In the genomic region with DNA sequence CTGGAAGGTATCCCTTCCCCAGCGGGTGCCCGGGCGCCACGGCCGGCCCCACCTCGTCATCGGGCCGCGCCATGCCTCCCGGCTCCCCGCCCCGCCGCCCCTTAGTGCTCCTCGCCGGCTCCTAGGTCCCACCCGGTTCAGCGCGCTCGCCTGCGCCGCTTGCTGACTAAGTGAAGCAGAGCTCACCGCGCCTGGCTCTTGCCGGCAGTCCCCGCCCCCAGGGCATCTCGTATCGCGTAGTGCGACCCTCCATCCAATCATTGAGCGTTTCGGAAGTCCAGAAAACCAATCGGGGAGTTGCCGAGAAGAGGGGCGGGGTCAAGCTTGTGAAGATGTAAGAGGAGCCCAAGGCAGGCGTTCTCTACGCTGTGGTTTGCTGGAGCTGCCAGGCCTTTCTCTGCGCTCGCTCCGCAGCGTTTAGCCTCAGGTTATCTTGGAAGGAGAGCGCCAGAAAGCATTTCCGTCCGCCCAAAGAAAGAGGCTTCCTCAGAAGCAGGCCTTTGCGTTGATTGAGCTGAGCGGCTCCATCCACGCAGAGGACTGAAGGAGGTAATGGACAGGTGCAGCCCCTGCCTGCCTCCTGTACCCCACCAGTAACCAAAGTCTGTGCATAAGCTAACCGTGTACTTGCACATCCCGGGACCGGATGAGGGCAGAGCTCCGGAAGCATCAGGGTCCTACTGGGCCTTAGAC, we compare ENCODE assay signal across 8 mouse cellular contexts. TPM values are rescaled to one million over a fixed set of nuclear protein-coding genes. Genes with fewer than 3 reads are reported as not detected.
A peak's percentile ranks its signal among the peaks of the same experiment; 100 is the strongest.
DNase-seq lines count a peak whose midpoint lies in the region; ATAC-seq and TF ChIP-seq lines count a peak whose summit lies in the region.

A gene (minus strand): TSS at position 138 of the 693 bp plus-strand sequence.

- peak within 1 kb of the TSS; percentile 93 for H3K4me3 ChIP-seq in bone marrow, adult 2 months (replicated peaks; ENCODE audit: control insufficient read depth, low read depth, low read length)
- peak within 1 kb of the TSS; percentile 67 for H3K4me3 ChIP-seq in embryonic facial prominence, embryonic 15.5 days (replicated peaks)
- peak within 1 kb of the TSS; percentile 80 for H3K4me3 ChIP-seq in limb, embryonic 14.5 days (replicated peaks; ENCODE audit: low read length)
- peak within 1 kb of the TSS; percentile 85 for H3K4me3 ChIP-seq in midbrain, postnatal 0 days (ENCODE audit: low read depth, low read length)

- peak within 1 kb of the TSS; percentile 78 for H3K27ac ChIP-seq in bone marrow, adult 2 months (ENCODE audit: control insufficient read depth, insufficient read depth, low read depth, low read length, poor library complexity)
- peak within 1 kb of the TSS; percentile 86 for H3K27ac ChIP-seq in embryonic facial prominence, embryonic 15.5 days (replicated peaks)
- H3K27ac ChIP-seq in limb, embryonic 14.5 days (replicated peaks; ENCODE audit: low read depth, low read length) = peak within 1 kb of the TSS; percentile 76
- peak within 1 kb of the TSS; percentile 79 for H3K27ac ChIP-seq in midbrain, postnatal 0 days (ENCODE audit: low read depth, low read length)

- under 1% methylated on average over 50 of the region's 50 CpGs for WGBS in bone marrow, adult 2 months
- under 1% methylated on average over 50 of the region's 50 CpGs for WGBS in embryonic facial prominence, embryonic 15.5 days
- 0% methylated on average over 36 of the region's 50 CpGs for WGBS in limb, embryonic 14.5 days
- WGBS in midbrain, postnatal 0 days = under 1% methylated on average over 49 of the region's 50 CpGs

- H3K36me3 ChIP-seq in embryonic facial prominence, embryonic 15.5 days = 0 out of 2 replicates have a peak, but pooled peaks cover 6% of the 10 kb centered on the region
- H3K36me3 ChIP-seq in limb, embryonic 14.5 days (ENCODE audit: control insufficient read depth, insufficient read depth, low read length) = no peaks in the 10 kb centered on the region; the same call in 1 of the 2 replicates
- no peaks in the 10 kb centered on the region for H3K36me3 ChIP-seq in midbrain, postnatal 0 days (ENCODE audit: insufficient read depth, low read length)

- ATAC-seq in embryonic facial prominence, embryonic 15.5 days (ENCODE audit: insufficient number of reproducible peaks, low FRiP score, low TSS enrichment, low read depth) = peak; percentile 99
- peak; percentile 99 for ATAC-seq in limb, embryonic 14.5 days (ENCODE audit: low FRiP score, low read depth)
- peak; percentile 99 for ATAC-seq in midbrain, postnatal 0 days (ENCODE audit: low FRiP score)

- peak within 1 kb of the TSS; percentile 89 for H3K4me2 ChIP-seq in embryonic facial prominence, embryonic 15.5 days (replicated peaks)
- peak within 1 kb of the TSS; percentile 91 for H3K4me2 ChIP-seq in limb, embryonic 14.5 days (replicated peaks; ENCODE audit: low read depth, low read length, severe bottlenecking)
- H3K4me2 ChIP-seq in midbrain, postnatal 0 days (ENCODE audit: low read depth, low read length, poor library complexity, severe bottlenecking) = peak within 1 kb of the TSS; percentile 90

- DNase-seq in 416B (ENCODE audit: low read depth) = peak; percentile 100
- peak; percentile 99 for DNase-seq in heart, adult 8-10 months (ENCODE audit: low spot score)
- DNase-seq in kidney, adult 9 months = peak; percentile 98
- DNase-seq in limb, embryonic 14.5 days (ENCODE audit: low spot score) = peak; percentile 99
- peak; percentile 100 for DNase-seq in midbrain, postnatal 0 days (ENCODE audit: low spot score)
- DNase-seq in spleen, postnatal 14 days (ENCODE audit: low spot score in 2 of 2) = peak; percentile 95

- no peak for TF ChIP-seq CTCF in bone marrow, adult 2 months (IDR thresholded peaks at IDR 0.05; ENCODE audit: control insufficient read depth, insufficient read depth, low read length)
- peak; percentile 49 for TF ChIP-seq CTCF in midbrain, postnatal 0 days (IDR thresholded peaks at IDR 0.05)

- H3K9ac ChIP-seq in embryonic facial prominence, embryonic 15.5 days = peak within 1 kb of the TSS; percentile 65
- peak within 1 kb of the TSS; percentile 86 for H3K9ac ChIP-seq in limb, embryonic 14.5 days (ENCODE audit: low read depth, low read length, severe bottlenecking)
- peak within 1 kb of the TSS; percentile 92 for H3K9ac ChIP-seq in midbrain, postnatal 0 days (replicated peaks; ENCODE audit: low read length, poor library complexity, severe bottlenecking)

- H3K4me1 ChIP-seq in bone marrow, adult 2 months (ENCODE audit: control insufficient read depth, insufficient read depth, low read length) = peaks cover 2% of the 10 kb centered on the region; the same call in 1 of the 2 replicates
- peaks cover 18% of the 10 kb centered on the region for H3K4me1 ChIP-seq in embryonic facial prominence, embryonic 15.5 days
- H3K4me1 ChIP-seq in limb, embryonic 14.5 days (ENCODE audit: control insufficient read depth, insufficient read depth, low read length) = peaks cover 14% of the 10 kb centered on the region
- H3K4me1 ChIP-seq in midbrain, postnatal 0 days (ENCODE audit: insufficient read depth, low read length) = peaks cover 4% of the 10 kb centered on the region; the same call in 1 of the 2 replicates

- no peaks in the 10 kb centered on the region for H3K9me3 ChIP-seq in embryonic facial prominence, embryonic 15.5 days (replicated peaks)
- no peaks in the 10 kb centered on the region for H3K9me3 ChIP-seq in limb, embryonic 14.5 days (ENCODE audit: control insufficient read depth, low read length)
- no peaks in the 10 kb centered on the region for H3K9me3 ChIP-seq in midbrain, postnatal 0 days (ENCODE audit: low read length)

- TF ChIP-seq POLR2A in bone marrow, adult 2 months (IDR thresholded peaks at IDR 0.05; ENCODE audit: borderline replicate concordance, control insufficient read depth, low read depth, low read length) = peak; percentile 85; the same call in 1 of the 2 replicates
- peak; percentile 36; the same call in 1 of the 2 replicates for TF ChIP-seq POLR2A in limb, embryonic 14.5 days (IDR thresholded peaks at IDR 0.05; ENCODE audit: borderline replicate concordance, extremely low read depth, insufficient read depth, insufficient read length)

- no peaks in the 10 kb centered on the region for H3K27me3 ChIP-seq in embryonic facial prominence, embryonic 15.5 days
- no peaks in the 10 kb centered on the region for H3K27me3 ChIP-seq in limb, embryonic 14.5 days (ENCODE audit: control insufficient read depth, insufficient read depth, low read length)
- H3K27me3 ChIP-seq in midbrain, postnatal 0 days (ENCODE audit: insufficient read depth, low read length) = no peaks in the 10 kb centered on the region

RNA-seq across cellular contexts. Expression of the gene that starts here (rescaled TPM):
- polyA plus RNA-seq in bone marrow, adult 2 months (2011; ENCODE audit: insufficient read depth, insufficient read length, low replicate concordance, missing spikeins) = 5.2 and 5.7 TPM in 2 replicates
- 5.7 and 5.9 TPM in 2 replicates for polyA plus RNA-seq in embryonic facial prominence, embryonic 15.5 days (2015; fragmentation: Nextera tagmentation; extraction: Ambion mirVana)
- total RNA-seq in heart, adult 8-10 months (2022) = 1 to 10 TPM; 3.5 to 6.5 (median 4.0) TPM
- 15.0 and 18.3 TPM in 2 replicates for polyA plus RNA-seq in limb, embryonic 14.5 days (2012; rRNA removed)
- 7.6 and 7.8 TPM in 2 replicates for polyA plus RNA-seq in limb, embryonic 14.5 days (2014; fragmentation: Nextera tagmentation; extraction: Ambion mirVana)
- 32.3 and 36.9 TPM in 2 replicates for total RNA-seq in midbrain, postnatal 0 days (2014; rRNA removed)
- 8.2 and 9.2 TPM in 2 replicates for polyA plus RNA-seq in midbrain, postnatal 0 days (2015; fragmentation: Nextera tagmentation; extraction: Ambion mirVana)

Comparison
In these comparisons a context has a peak if more than half of its experiments do, and no peak if none do; other contexts are left out.
1. Peak in every context shown above with its lines: DNase-seq, ATAC-seq, H3K4me3 ChIP-seq and H3K27ac ChIP-seq.